In the genomic region with DNA sequence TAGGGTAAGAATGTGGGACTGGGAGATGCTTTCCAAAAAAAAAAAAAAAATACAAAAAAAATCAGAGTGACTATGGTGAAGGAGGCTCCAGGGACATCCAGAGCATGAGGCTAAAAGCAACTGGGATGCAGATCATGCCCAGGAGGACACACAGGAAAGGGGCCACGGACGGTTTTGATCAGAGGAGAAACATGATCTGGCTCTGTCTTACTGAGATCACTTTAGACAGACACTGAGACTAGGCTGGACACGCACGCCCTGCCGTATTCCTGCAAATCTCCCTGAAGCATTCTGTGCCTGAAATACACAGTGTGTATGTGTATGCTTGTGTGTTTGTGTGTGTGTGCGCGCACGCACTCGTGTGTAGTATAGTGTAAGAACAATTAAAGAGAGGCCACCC, we compare ENCODE assay signal across 21 mouse cellular contexts.
"Had no signal": no experiment of that assay in that cellular context is flagged by ENCODE, and none has a peak within 500 bp of the region (broad histone marks: within the 10 kb centered on the region; RNA-seq: fewer than 3 reads in every experiment).

No protein-coding gene starts in this region.

- DNase-seq: kidney, adult 2 months; kidney, postnatal 25 days; lung, postnatal 10 days; midbrain, embryonic 14.5 days; right cerebral cortex, adult 18-20 months; right cerebral cortex, postnatal 14 days; right cerebral cortex, postnatal 4 days; thymus, adult 2 months; thymus, postnatal 14 days; thymus, postnatal 4 days had no signal

- H3K4me3 ChIP-seq: limb, embryonic 10.5 days; limb, embryonic 13.5 days; liver, embryonic 12.5 days; liver, embryonic 15.5 days; lung, embryonic 15.5 days; megakaryocyte, embryonic 14.5 days; neural tube, embryonic 12.5 days; neural tube, embryonic 15.5 days had no signal

- H3K27ac ChIP-seq: kidney, postnatal 0 days; limb, embryonic 10.5 days; limb, embryonic 13.5 days; liver, embryonic 12.5 days; liver, embryonic 15.5 days; lung, embryonic 15.5 days; neural tube, embryonic 12.5 days; neural tube, embryonic 15.5 days; stomach, postnatal 0 days had no signal

- ATAC-seq: intestine, postnatal 0 days had no signal
